Mouse (Mus musculus) megakaryocyte, embryonic 14.5 days (primary cell): ENCODE results near the gene Lrrc75a.

Experiments
- FLI1 ChIP-seq: IDR thresholded peaks from 2 replicates; pipeline ENCODE4 v1.6.1; 2012; ENCODE audit warnings: low read length, inconsistent platforms, mixed read lengths
- GATA1 ChIP-seq: IDR thresholded peaks from 3 replicates; pipeline ENCODE4 v1.6.1; 2012; ENCODE audit warnings: mixed read lengths, low read length, inconsistent platforms, borderline replicate concordance

DNA sequence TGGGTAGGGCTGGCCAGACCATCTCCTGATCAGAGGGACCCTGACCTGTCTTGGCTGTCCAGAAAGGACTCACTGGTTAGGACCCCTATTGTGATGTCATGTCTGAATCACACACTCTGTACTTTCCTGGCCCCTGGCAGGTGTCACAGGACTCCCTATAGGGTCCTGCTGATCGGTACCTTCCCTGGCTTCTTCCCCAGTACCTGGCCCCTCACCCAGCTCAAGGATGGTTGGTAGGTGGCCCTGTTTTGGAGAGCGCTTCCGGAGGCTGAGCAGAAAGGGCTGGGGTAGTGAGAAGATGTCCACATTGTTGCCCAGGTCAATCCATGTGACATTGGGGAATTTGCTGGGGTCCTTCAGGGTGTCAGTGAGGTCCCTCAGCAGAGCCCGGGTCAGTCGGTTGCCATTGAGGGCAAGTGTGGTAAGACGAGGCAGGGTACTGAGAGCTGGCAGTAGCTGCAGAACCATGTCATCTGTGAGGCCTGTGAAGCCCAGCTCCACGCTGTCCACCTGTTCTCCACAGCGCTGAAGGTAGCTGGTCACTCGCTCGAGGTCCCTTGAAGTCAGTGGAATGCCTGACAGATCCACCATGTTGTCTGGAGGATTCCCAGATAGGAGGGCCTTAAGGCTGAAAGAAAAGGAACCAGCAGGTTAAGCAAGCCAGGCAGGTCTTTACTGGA lies 42.6 kb downstream of the Lrrc75a start:
- TF ChIP-seq GATA1 (no peak), FLI1 (no peak)
